Mouse (Mus musculus) forebrain, embryonic 11.5 days (tissue): ENCODE measurements around the gene Pcdh15. TPM values are rescaled to one million over a fixed set of nuclear protein-coding genes. Genes with fewer than 3 reads are reported as not detected.

Experiments
- ATAC-seq: fragments of 200-750 bp; cut with Nextera tagmentation; replicated peaks from 2 replicates; pipeline ENCODE4 v1.8.0; 2017; ENCODE audit warnings: moderate TSS enrichment; ENCODE audit not compliant: low FRiP score
- DNase-seq: peaks from one replicate; pipeline ENCODE4 v3.0.0-alpha.2; 2017; ENCODE audit warnings: low spot score
- H3K27ac ChIP-seq: fragments of 300-500 bp; sonication (generic); 2 replicates; pipeline ENCODE4 v1.5.1; 2014; ENCODE audit warnings: low read depth, low read length
- H3K27me3 ChIP-seq: fragments of 300-500 bp; sonication (generic); 2 replicates; pipeline ENCODE4 v1.6.1; 2014; ENCODE audit warnings: mild to moderate bottlenecking, low read length, mixed read lengths; ENCODE audit not compliant: control insufficient read depth, insufficient read depth
- H3K36me3 ChIP-seq: fragments of 300-500 bp; sonication (generic); 2 replicates; pipeline ENCODE4 v1.6.1; 2014; ENCODE audit warnings: mild to moderate bottlenecking, low read length, moderate library complexity, mixed read lengths; ENCODE audit not compliant: control insufficient read depth, insufficient read depth
- H3K4me1 ChIP-seq: fragments of 300-500 bp; sonication (generic); replicated peaks from 2 replicates; pipeline ENCODE4 v1.6.1; 2014; ENCODE audit warnings: low read length, mixed read lengths; ENCODE audit not compliant: control insufficient read depth, insufficient read depth
- H3K4me2 ChIP-seq: fragments of 300-500 bp; sonication (generic); 2 replicates; pipeline ENCODE4 v1.6.1; 2014; ENCODE audit warnings: low read depth, mild to moderate bottlenecking, low read length, moderate library complexity, mixed read lengths; ENCODE audit not compliant: severe bottlenecking
- H3K4me3 ChIP-seq: fragments of 300-500 bp; sonication (generic); 2 replicates; pipeline ENCODE4 v1.5.1; 2014; ENCODE audit warnings: low read depth, low read length
- H3K9ac ChIP-seq: fragments of 300-500 bp; sonication (generic); 2 replicates; pipeline ENCODE4 v1.6.1; 2014; ENCODE audit warnings: low read length
- H3K9me3 ChIP-seq: fragments of 300-500 bp; sonication (generic); 2 replicates; pipeline ENCODE4 v1.6.1; 2016; ENCODE audit warnings: low read length, mixed read lengths; ENCODE audit not compliant: control insufficient read depth
- WGBS: fragments of 180-500 bp; shearing (Covaris S2); extraction: QIAGEN DNeasy Blood & Tissue Kit; methylation state at CpG from one replicate; pipeline ENCODE4 v1.1.7; 2014; 5-methylcytosine and 5-hydroxymethylcytosine counted together
- polyA plus RNA-seq: library from polyadenylated mRNA; unstranded; fragments of >200 nt; fragmentation: Nextera tagmentation; extraction: Ambion mirVana; gene quantifications from 2 replicates; pipeline ENCODE4 v1.2.1, GENCODE M21; 2014

The Pcdh15 gene
- polyA plus RNA-seq, 1 experiment from 2014 or later, result 1.0 TPM

- Histone ChIP-seq H3K4me3 (no peak overlapping the region), H3K9me3 (no peaks in the 10 kb centered on the region), H3K36me3 (no peaks in the 10 kb centered on the region), H3K27ac (no peak overlapping the region), H3K4me1 (no peaks in the 10 kb centered on the region), H3K9ac (no peak overlapping the region), H3K4me2 (no peak overlapping the region), H3K27me3 (no peaks in the 10 kb centered on the region)
- WGBS, result 85% methylated on average over 3 of the region's 3 CpGs
- no peak for DNase-seq
- no peak for ATAC-seq
Observed at GRCm38 (mm10) chr10:74129192-74129591, 1030.0 kb downstream of the Pcdh15 start.

- Histone ChIP-seq H3K4me1 (no peaks in the 10 kb centered on the region), H3K27me3 (no peaks in the 10 kb centered on the region), H3K4me2 (no peak overlapping the region), H3K9ac (no peak overlapping the region), H3K4me3 (no peak overlapping the region), H3K9me3 (no peaks in the 10 kb centered on the region), H3K36me3 (no peaks in the 10 kb centered on the region), H3K27ac (no peak overlapping the region)
- DNase-seq, result no peak
- no peak for ATAC-seq
Observed at GRCm38 (mm10) chr10:74129665-74130064, 1030.5 kb downstream of the Pcdh15 start.

GRCm38 (mm10) chr10:74130805-74131204 lies 1031.7 kb downstream of the Pcdh15 start:
- Histone ChIP-seq H3K27ac (no peak overlapping the region), H3K4me3 (no peak overlapping the region), H3K4me2 (no peak overlapping the region), H3K4me1 (no peaks in the 10 kb centered on the region), H3K27me3 (no peaks in the 10 kb centered on the region), H3K9ac (no peak overlapping the region), H3K36me3 (no peaks in the 10 kb centered on the region), H3K9me3 (no peaks in the 10 kb centered on the region)
- DNase-seq (no peak), ATAC-seq (no peak)
- WGBS, result 89% methylated on average over 3 of the region's 3 CpGs

GRCm38 (mm10) chr10:74147966-74148365 lies 1048.8 kb downstream of the Pcdh15 start:
- H3K27ac ChIP-seq, result no peak overlapping the region
- ATAC-seq (no peak), DNase-seq (no peak)
- H3K4me3 ChIP-seq, result no peak overlapping the region
- no peaks in the 10 kb centered on the region for H3K27me3 ChIP-seq
- H3K4me2 ChIP-seq, result no peak overlapping the region
- no peaks in the 10 kb centered on the region for H3K4me1 ChIP-seq
- H3K9ac ChIP-seq, result no peak overlapping the region
- no peaks in the 10 kb centered on the region for H3K36me3 ChIP-seq
- no peaks in the 10 kb centered on the region for H3K9me3 ChIP-seq

GRCm38 (mm10) chr10:74181921-74182320 lies 1082.8 kb downstream of the Pcdh15 start:
- 77% methylated on average over 3 of the region's 3 CpGs for WGBS
- Histone ChIP-seq H3K4me2 (no peak overlapping the region), H3K9ac (no peak overlapping the region), H3K9me3 (no peaks in the 10 kb centered on the region), H3K27ac (no peak overlapping the region), H3K4me3 (no peak overlapping the region), H3K4me1 (no peaks in the 10 kb centered on the region), H3K36me3 (no peaks in the 10 kb centered on the region), H3K27me3 (no peaks in the 10 kb centered on the region)
- DNase-seq, result no peak
- ATAC-seq, result no peak

GRCm38 (mm10) chr10:74203650-74204049 lies 1104.5 kb downstream of the Pcdh15 start:
- ATAC-seq, result peak; percentile 44
- DNase-seq, result no peak
- no peak overlapping the region for H3K4me3 ChIP-seq
- no peak overlapping the region for H3K27ac ChIP-seq
- H3K9me3 ChIP-seq, result no peaks in the 10 kb centered on the region
- H3K4me1 ChIP-seq, result no peaks in the 10 kb centered on the region
- no peaks in the 10 kb centered on the region for H3K27me3 ChIP-seq
- H3K9ac ChIP-seq, result no peak overlapping the region
- no peaks in the 10 kb centered on the region for H3K36me3 ChIP-seq
- no peak overlapping the region for H3K4me2 ChIP-seq

GRCm38 (mm10) chr10:74217268-74217667 lies 1118.1 kb downstream of the Pcdh15 start:
- ATAC-seq, result no peak
- Histone ChIP-seq H3K9me3 (no peaks in the 10 kb centered on the region), H3K9ac (no peak overlapping the region), H3K4me1 (no peaks in the 10 kb centered on the region), H3K36me3 (no peaks in the 10 kb centered on the region), H3K27ac (no peak overlapping the region), H3K4me3 (no peak overlapping the region), H3K27me3 (no peaks in the 10 kb centered on the region), H3K4me2 (no peak overlapping the region)
- WGBS, result 50% methylated on average over 1 of the region's 1 CpGs
- no peak for DNase-seq

- no peak overlapping the region for H3K4me2 ChIP-seq
- H3K4me3 ChIP-seq, result no peak overlapping the region
- no peaks in the 10 kb centered on the region for H3K36me3 ChIP-seq
- H3K27me3 ChIP-seq, result no peaks in the 10 kb centered on the region
- H3K4me1 ChIP-seq, result no peaks in the 10 kb centered on the region
- DNase-seq, result no peak
- no peak overlapping the region for H3K9ac ChIP-seq
- WGBS, result 78% methylated on average over 2 of the region's 2 CpGs
- H3K9me3 ChIP-seq, result no peaks in the 10 kb centered on the region
- no peak overlapping the region for H3K27ac ChIP-seq
- ATAC-seq, result no peak
Observed at GRCm38 (mm10) chr10:74220439-74220838, 1121.3 kb downstream of the Pcdh15 start.

- ATAC-seq (no peak), DNase-seq (no peak)
- Histone ChIP-seq H3K9ac (no peak overlapping the region), H3K27me3 (no peaks in the 10 kb centered on the region), H3K4me3 (no peak overlapping the region), H3K4me2 (no peak overlapping the region), H3K36me3 (no peaks in the 10 kb centered on the region), H3K4me1 (no peaks in the 10 kb centered on the region), H3K27ac (no peak overlapping the region), H3K9me3 (no peaks in the 10 kb centered on the region)
- 87% methylated on average over 15 of the region's 15 CpGs for WGBS
Observed at GRCm38 (mm10) chr10:74257716-74258446, 1158.7 kb downstream of the Pcdh15 start.
